Mouse (Mus musculus): ENCODE data around the gene Fzr1. TPM values are rescaled to one million over a fixed set of nuclear protein-coding genes. Genes with fewer than 3 reads are reported as not detected.

The Fzr1 gene
- polyA plus RNA-seq, 1 experiment from 2014 or later: 138 TPM

GRCm38 (mm10) chr10:81325781-81326180 is 52.5 kb downstream of the Fzr1 start:
- no peak overlapping the region for H3K4me2 ChIP-seq (ENCODE audit: low read depth, low read length)
- peaks cover 52% of the 10 kb centered on the region for H3K36me3 ChIP-seq (ENCODE audit: control insufficient read depth, insufficient read depth)
- H3K4me1 ChIP-seq (ENCODE audit: control insufficient read depth, low read depth, low read length): peaks cover 20% of the 10 kb centered on the region
- H3K27ac ChIP-seq (ENCODE audit: low read length): no peak overlapping the region
- no peak for ATAC-seq (ENCODE audit: low read depth)
- WGBS (ENCODE audit: insufficient replicate concordance): 91% methylated on average over 18 of the region's 18 CpGs
- H3K27me3 ChIP-seq (ENCODE audit: control insufficient read depth, insufficient read depth, low read depth, low read length): no peaks in the 10 kb centered on the region
- H3K9ac ChIP-seq (ENCODE audit: low read depth, low read length): no peak overlapping the region
- no peak overlapping the region for H3K4me3 ChIP-seq (ENCODE audit: low read depth, low read length)
- no peaks in the 10 kb centered on the region for H3K9me3 ChIP-seq (replicated peaks; ENCODE audit: control insufficient read depth, low read length)

- ATAC-seq (ENCODE audit: low read depth): no peak
- no peaks in the 10 kb centered on the region for H3K9me3 ChIP-seq (replicated peaks; ENCODE audit: control insufficient read depth, low read length)
- peaks cover 20% of the 10 kb centered on the region for H3K4me1 ChIP-seq (ENCODE audit: control insufficient read depth, low read depth, low read length)
- no peaks in the 10 kb centered on the region for H3K27me3 ChIP-seq (ENCODE audit: control insufficient read depth, insufficient read depth, low read depth, low read length)
- no peak overlapping the region for H3K27ac ChIP-seq (ENCODE audit: low read length)
- no peak overlapping the region for H3K4me3 ChIP-seq (ENCODE audit: low read depth, low read length)
- peaks cover 52% of the 10 kb centered on the region for H3K36me3 ChIP-seq (ENCODE audit: control insufficient read depth, insufficient read depth)
- no peak overlapping the region for H3K9ac ChIP-seq (ENCODE audit: low read depth, low read length)
- H3K4me2 ChIP-seq (ENCODE audit: low read depth, low read length): no peak overlapping the region
- WGBS (ENCODE audit: insufficient replicate concordance): 91% methylated on average over 21 of the region's 21 CpGs
These were observed 53.1 kb downstream of the Fzr1 start for GRCm38 (mm10) chr10:81325176-81325575.

GRCm38 (mm10) chr10:81323791-81324530 is 54.4 kb downstream of the Fzr1 start:
- H3K4me3 ChIP-seq (ENCODE audit: low read depth, low read length): no peak overlapping the region
- H3K27me3 ChIP-seq (ENCODE audit: control insufficient read depth, insufficient read depth, low read depth, low read length): no peaks in the 10 kb centered on the region
- no peak overlapping the region for H3K4me2 ChIP-seq (ENCODE audit: low read depth, low read length)
- H3K9me3 ChIP-seq (replicated peaks; ENCODE audit: control insufficient read depth, low read length): no peaks in the 10 kb centered on the region
- ATAC-seq (ENCODE audit: low read depth): no peak
- peaks cover 31% of the 10 kb centered on the region for H3K4me1 ChIP-seq (ENCODE audit: control insufficient read depth, low read depth, low read length)
- H3K27ac ChIP-seq (ENCODE audit: low read length): no peak overlapping the region
- 95% methylated on average over 18 of the region's 18 CpGs for WGBS (ENCODE audit: insufficient replicate concordance)
- peaks cover 52% of the 10 kb centered on the region for H3K36me3 ChIP-seq (ENCODE audit: control insufficient read depth, insufficient read depth)
- no peak overlapping the region for H3K9ac ChIP-seq (ENCODE audit: low read depth, low read length)

GRCm38 (mm10) chr10:81323141-81323775 is 55.1 kb downstream of the Fzr1 start:
- peaks cover 52% of the 10 kb centered on the region for H3K36me3 ChIP-seq (ENCODE audit: control insufficient read depth, insufficient read depth)
- WGBS (ENCODE audit: insufficient replicate concordance): 92% methylated on average over 23 of the region's 23 CpGs
- H3K4me2 ChIP-seq (ENCODE audit: low read depth, low read length): no peak overlapping the region
- no peak overlapping the region for H3K4me3 ChIP-seq (ENCODE audit: low read depth, low read length)
- ATAC-seq (ENCODE audit: low read depth): no peak
- no peak overlapping the region for H3K9ac ChIP-seq (ENCODE audit: low read depth, low read length)
- no peaks in the 10 kb centered on the region for H3K9me3 ChIP-seq (replicated peaks; ENCODE audit: control insufficient read depth, low read length)
- H3K4me1 ChIP-seq (ENCODE audit: control insufficient read depth, low read depth, low read length): peaks cover 35% of the 10 kb centered on the region
- H3K27ac ChIP-seq (ENCODE audit: low read length): no peak overlapping the region
- no peaks in the 10 kb centered on the region for H3K27me3 ChIP-seq (ENCODE audit: control insufficient read depth, insufficient read depth, low read depth, low read length)

- WGBS (ENCODE audit: insufficient replicate concordance): 90% methylated on average over 27 of the region's 27 CpGs
- H3K4me1 ChIP-seq (ENCODE audit: control insufficient read depth, low read depth, low read length): peaks cover 40% of the 10 kb centered on the region
- no peaks in the 10 kb centered on the region for H3K27me3 ChIP-seq (ENCODE audit: control insufficient read depth, insufficient read depth, low read depth, low read length)
- peak overlapping the region; percentile 88; the same call in 1 of the 2 replicates for H3K9ac ChIP-seq (ENCODE audit: low read depth, low read length)
- H3K27ac ChIP-seq (ENCODE audit: low read length): no peak overlapping the region; the same call in 1 of the 2 replicates
- no peak for ATAC-seq (ENCODE audit: low read depth)
- no peaks in the 10 kb centered on the region for H3K9me3 ChIP-seq (replicated peaks; ENCODE audit: control insufficient read depth, low read length)
- peak overlapping the region; percentile 89 for H3K4me2 ChIP-seq (ENCODE audit: low read depth, low read length)
- peak overlapping the region; percentile 78 for H3K4me3 ChIP-seq (ENCODE audit: low read depth, low read length)
- peaks cover 52% of the 10 kb centered on the region for H3K36me3 ChIP-seq (ENCODE audit: control insufficient read depth, insufficient read depth)
These were observed 55.9 kb downstream of the Fzr1 start for GRCm38 (mm10) chr10:81322444-81322843.

GRCm38 (mm10) chr10:81321436-81321835 is 56.9 kb downstream of the Fzr1 start:
- H3K27ac ChIP-seq (ENCODE audit: low read length): peak overlapping the region; percentile 92
- H3K27me3 ChIP-seq (ENCODE audit: control insufficient read depth, insufficient read depth, low read depth, low read length): no peaks in the 10 kb centered on the region
- peaks cover 44% of the 10 kb centered on the region for H3K36me3 ChIP-seq (ENCODE audit: control insufficient read depth, insufficient read depth)
- H3K9me3 ChIP-seq (replicated peaks; ENCODE audit: control insufficient read depth, low read length): no peaks in the 10 kb centered on the region
- no peak for ATAC-seq (ENCODE audit: low read depth)
- peak overlapping the region; percentile 78 for H3K4me3 ChIP-seq (ENCODE audit: low read depth, low read length)
- peaks cover 46% of the 10 kb centered on the region for H3K4me1 ChIP-seq (ENCODE audit: control insufficient read depth, low read depth, low read length)
- peak overlapping the region; percentile 89 for H3K4me2 ChIP-seq (ENCODE audit: low read depth, low read length)
- 2% methylated on average over 20 of the region's 20 CpGs for WGBS (ENCODE audit: insufficient replicate concordance)
- H3K9ac ChIP-seq (ENCODE audit: low read depth, low read length): peak overlapping the region; percentile 88

GRCm38 (mm10) chr10:81320550-81321347 is 57.6 kb downstream of the Fzr1 start, which contains the start of gene Cactin:
TSS of gene Cactin (plus strand) at chr10:81321103.
- under 1% methylated on average over 68 of the region's 68 CpGs for WGBS (ENCODE audit: insufficient replicate concordance)

GRCm38 (mm10) chr10:81319741-81320549 is 58.4 kb downstream of the Fzr1 start:
- ATAC-seq (ENCODE audit: low read depth): no peak
- Histone ChIP-seq H3K4me3 (ENCODE audit: low read depth, low read length) (peak overlapping the region; percentile 78), H3K4me2 (ENCODE audit: low read depth, low read length) (peak overlapping the region; percentile 89), H3K4me1 (ENCODE audit: control insufficient read depth, low read depth, low read length) (peaks cover 46% of the 10 kb centered on the region), H3K27me3 (ENCODE audit: control insufficient read depth, insufficient read depth, low read depth, low read length) (no peaks in the 10 kb centered on the region), H3K9me3 (replicated peaks; ENCODE audit: control insufficient read depth, low read length) (no peaks in the 10 kb centered on the region), H3K27ac (ENCODE audit: low read length) (peak overlapping the region; percentile 92), H3K9ac (ENCODE audit: low read depth, low read length) (peak overlapping the region; percentile 62), H3K36me3 (ENCODE audit: control insufficient read depth, insufficient read depth) (peaks cover 33% of the 10 kb centered on the region)
- 1% methylated on average over 38 of the region's 38 CpGs for WGBS (ENCODE audit: insufficient replicate concordance)

More at GRCm38 (mm10) chr10:81320550-81321347, 57.6 kb downstream of the Fzr1 start, which contains the start of gene Cactin:
- Histone ChIP-seq H3K27me3 (ENCODE audit: control insufficient read depth, insufficient read depth, low read depth, low read length) (no peaks in the 10 kb centered on the region), H3K9ac (ENCODE audit: low read depth, low read length) (peak within 1 kb of the TSS; percentile 88), H3K4me2 (ENCODE audit: low read depth, low read length) (peak within 1 kb of the TSS; percentile 89), H3K27ac (ENCODE audit: low read length) (peak within 1 kb of the TSS; percentile 92), H3K9me3 (replicated peaks; ENCODE audit: control insufficient read depth, low read length) (no peaks in the 10 kb centered on the region), H3K4me1 (ENCODE audit: control insufficient read depth, low read depth, low read length) (peaks cover 46% of the 10 kb centered on the region), H3K4me3 (ENCODE audit: low read depth, low read length) (peak within 1 kb of the TSS; percentile 78), H3K36me3 (ENCODE audit: control insufficient read depth, insufficient read depth) (peaks cover 41% of the 10 kb centered on the region)
- ATAC-seq (ENCODE audit: low read depth): peak; percentile 86

Data from liver, embryonic 16.5 days (tissue).